Mouse (Mus musculus): ENCODE measurements around the gene Nol3. TPM values are rescaled to one million over a fixed set of nuclear protein-coding genes. Genes with fewer than 3 reads are reported as not detected.
A peak's percentile ranks its signal among the peaks of the same experiment; 100 is the strongest.

The Nol3 gene
- polyA plus RNA-seq, 1 experiment from 2014 or later, result 0.73 TPM

DNA sequence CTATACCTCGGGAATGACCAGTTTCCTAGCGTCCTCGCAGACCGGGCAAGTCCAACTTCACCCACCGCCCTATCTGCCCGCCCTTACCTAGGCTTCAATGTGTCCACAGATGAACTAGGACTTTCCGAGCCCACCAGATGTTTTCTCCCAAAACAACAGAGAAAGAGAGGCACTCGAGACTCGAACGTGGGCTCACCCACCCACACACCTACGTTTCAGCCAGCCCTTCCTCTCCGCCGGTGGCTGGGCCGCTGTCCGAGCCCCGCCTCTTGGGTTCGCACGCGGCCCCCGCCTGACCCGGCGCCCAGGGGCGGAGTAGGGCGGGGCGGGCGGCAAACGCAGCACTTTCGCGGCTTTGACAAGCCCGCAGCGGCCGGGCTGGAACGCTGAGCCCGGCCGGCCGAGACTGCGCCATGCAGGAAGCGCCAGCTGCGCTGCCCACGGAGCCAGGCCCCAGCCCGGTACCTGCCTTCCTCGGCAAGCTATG is 6.4 kb upstream of the Nol3 start, which contains the start of gene Hsf4:
TSS of gene Hsf4 (plus strand) at position 341 of the 487 bp plus-strand sequence.
- H3K79me2 ChIP-seq (ENCODE audit: inconsistent target), result no peaks in the 10 kb centered on the region
- H3K4me3 ChIP-seq (ENCODE audit: inconsistent target), result peak within 1 kb of the TSS; percentile 18
- WGBS (ENCODE audit: missing documents), result 3% methylated on average over 39 of the region's 42 CpGs
- no peak within 1 kb of the TSS for H3K27ac ChIP-seq
- H3K36me3 ChIP-seq (ENCODE audit: inconsistent target), result peaks cover 10% of the 10 kb centered on the region; the same call in 1 of the 2 replicates

DNA sequence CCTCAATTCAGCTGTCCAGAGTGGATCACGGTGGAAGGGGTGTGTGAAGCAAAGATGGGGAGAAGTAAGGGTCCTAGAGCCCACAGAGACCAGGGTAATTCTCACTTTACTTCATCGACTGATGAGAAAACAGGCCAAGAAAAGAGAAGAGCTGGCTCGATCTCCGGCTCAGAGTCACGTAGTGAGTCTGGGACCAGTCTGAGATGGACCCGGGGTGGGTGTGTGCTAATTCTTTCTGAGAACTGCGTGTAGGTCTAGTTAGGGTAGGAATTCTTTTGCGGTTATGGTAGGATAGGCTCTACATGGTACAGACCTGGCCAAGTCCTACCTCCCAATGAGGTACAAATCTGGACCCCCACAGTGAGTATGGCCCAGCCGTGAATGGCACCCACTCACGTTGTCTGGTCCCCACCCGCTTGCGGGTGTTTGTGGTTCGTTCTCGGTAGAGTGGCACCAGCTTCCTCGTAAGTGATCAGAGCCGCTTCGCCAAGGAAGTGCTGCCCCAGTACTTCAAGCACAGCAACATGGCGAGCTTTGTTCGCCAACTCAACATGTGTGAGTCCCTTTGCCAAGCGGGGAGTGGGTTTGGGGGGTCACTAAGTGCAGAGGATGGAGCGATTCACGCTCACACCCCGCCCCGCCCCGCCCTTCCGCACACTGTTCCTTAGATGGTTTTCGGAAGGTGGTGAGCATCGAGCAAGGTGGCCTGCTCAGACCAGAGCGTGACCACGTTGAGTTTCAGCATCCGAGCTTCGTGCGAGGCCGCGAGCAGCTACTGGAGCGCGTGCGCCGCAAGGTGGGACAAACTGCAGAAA is 5.6 kb upstream of the Nol3 start:
- Histone ChIP-seq H3K4me3 (ENCODE audit: inconsistent target) (peak overlapping the region; percentile 18), H3K36me3 (ENCODE audit: inconsistent target) (peaks cover 10% of the 10 kb centered on the region; the same call in 1 of the 2 replicates), H3K27ac (no peak overlapping the region), H3K79me2 (ENCODE audit: inconsistent target) (no peaks in the 10 kb centered on the region)
- WGBS (ENCODE audit: missing documents), result 26% methylated on average over 38 of the region's 39 CpGs

DNA sequence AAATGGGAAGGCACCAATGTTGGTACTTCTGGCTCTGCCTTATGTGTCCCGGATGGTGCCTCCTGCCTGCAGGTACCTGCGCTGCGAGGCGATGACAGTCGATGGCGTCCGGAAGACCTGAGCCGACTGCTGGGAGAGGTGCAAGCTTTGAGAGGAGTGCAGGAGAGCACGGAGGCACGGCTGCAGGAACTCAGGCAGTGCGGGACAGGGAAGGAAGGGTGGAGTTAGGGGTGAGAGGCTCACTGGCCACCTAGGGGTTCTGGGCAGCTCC is 5.1 kb upstream of the Nol3 start:
- H3K36me3 ChIP-seq (ENCODE audit: inconsistent target), result peaks cover 10% of the 10 kb centered on the region; the same call in 1 of the 2 replicates
- 42% methylated on average over 11 of the region's 11 CpGs for WGBS (ENCODE audit: missing documents)
- no peak overlapping the region for H3K4me3 ChIP-seq (ENCODE audit: inconsistent target)
- H3K79me2 ChIP-seq (ENCODE audit: inconsistent target), result no peaks in the 10 kb centered on the region
- no peak overlapping the region for H3K27ac ChIP-seq

DNA sequence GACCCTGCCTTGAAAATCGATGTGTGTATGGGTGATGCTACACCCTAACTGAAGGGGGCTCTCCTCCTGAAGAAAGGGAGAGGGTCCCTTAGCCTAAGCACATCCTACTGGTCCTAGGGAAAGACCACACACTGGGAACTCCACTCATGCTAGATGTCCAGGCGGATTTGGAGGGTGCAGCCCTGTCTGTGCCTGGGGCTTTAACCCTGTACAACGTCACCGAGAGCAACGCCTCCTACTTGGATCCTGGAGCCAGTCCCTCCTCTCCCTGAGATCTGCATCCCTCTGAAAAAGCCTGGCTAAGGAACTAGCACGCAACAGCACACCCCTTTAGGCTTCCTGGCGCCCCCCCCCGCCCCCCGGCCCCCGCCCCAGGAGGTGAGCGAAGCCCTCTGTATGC is 553 bp upstream of the Nol3 start:
- Histone ChIP-seq H3K27ac (no peak overlapping the region), H3K4me3 (ENCODE audit: inconsistent target) (no peak overlapping the region), H3K79me2 (ENCODE audit: inconsistent target) (no peaks in the 10 kb centered on the region), H3K36me3 (ENCODE audit: inconsistent target) (no peaks in the 10 kb centered on the region)
- WGBS (ENCODE audit: missing documents), result 24% methylated on average over 10 of the region's 11 CpGs

DNA sequence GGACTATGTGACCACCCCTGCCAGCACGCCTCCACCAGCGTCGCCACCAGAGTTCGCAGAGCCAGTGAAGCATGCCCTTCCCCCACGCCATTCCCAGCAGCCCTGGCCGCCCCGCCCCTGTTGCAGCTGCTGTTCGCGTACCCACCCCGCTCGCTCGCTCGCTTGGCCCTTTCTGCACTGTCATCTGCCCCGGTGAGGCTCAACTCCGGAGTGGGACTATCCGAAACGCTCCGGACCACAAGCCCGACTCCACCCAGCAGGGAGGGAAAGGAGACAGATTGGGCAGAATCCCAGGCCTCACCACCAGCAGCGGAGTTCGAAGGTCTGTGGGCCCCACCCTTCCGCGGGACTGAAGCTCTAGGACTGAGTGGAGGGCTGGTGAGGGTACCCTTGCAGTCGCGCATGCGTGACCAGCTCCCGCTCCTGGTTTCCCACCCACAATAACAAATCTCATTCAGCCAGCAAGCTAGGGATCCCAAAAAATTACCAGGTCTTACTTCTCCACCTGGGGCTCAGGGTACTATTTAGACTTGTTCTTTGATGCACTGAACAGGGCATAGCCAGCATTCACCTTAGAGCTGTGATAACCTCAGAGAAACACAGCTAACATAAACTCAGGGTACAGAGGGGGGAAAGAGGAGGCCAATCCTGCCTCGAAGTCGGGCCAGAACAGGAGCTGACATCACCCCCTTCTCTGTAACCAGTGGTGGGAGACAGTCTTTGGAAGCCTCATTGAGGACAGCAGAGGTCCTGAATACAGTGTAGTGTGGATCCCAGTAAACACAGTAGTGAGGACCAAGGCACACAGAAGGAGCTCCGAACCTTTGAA is 566 bp downstream of the Nol3 start:
- Histone ChIP-seq H3K4me3 (ENCODE audit: inconsistent target) (no peak overlapping the region), H3K79me2 (ENCODE audit: inconsistent target) (no peaks in the 10 kb centered on the region), H3K36me3 (ENCODE audit: inconsistent target) (no peaks in the 10 kb centered on the region), H3K27ac (no peak overlapping the region)
- WGBS (ENCODE audit: missing documents), result 10% methylated on average over 30 of the region's 30 CpGs

DNA sequence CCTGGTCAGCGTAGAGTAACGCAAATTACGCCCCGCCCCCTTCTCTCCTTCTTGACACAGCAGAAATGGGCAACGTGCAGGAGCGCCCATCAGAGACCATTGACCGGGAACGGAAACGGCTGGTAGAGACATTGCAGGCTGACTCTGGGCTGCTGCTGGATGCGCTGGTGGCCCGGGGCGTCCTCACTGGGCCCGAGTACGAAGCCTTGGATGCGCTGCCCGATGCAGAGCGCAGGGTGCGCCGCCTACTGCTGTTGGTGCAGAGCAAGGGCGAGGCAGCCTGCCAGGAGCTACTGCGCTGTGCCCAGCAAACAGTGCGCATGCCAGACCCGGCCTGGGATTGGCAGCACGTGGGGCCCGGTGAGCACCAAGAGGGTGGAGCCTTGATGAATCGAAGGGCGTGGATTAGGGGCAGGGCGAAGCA is 3.0 kb downstream of the Nol3 start:
- Histone ChIP-seq H3K4me3 (ENCODE audit: inconsistent target) (no peak overlapping the region), H3K79me2 (ENCODE audit: inconsistent target) (no peaks in the 10 kb centered on the region), H3K36me3 (ENCODE audit: inconsistent target) (no peaks in the 10 kb centered on the region), H3K27ac (no peak overlapping the region)
- WGBS (ENCODE audit: missing documents), result 4% methylated on average over 26 of the region's 28 CpGs

DNA sequence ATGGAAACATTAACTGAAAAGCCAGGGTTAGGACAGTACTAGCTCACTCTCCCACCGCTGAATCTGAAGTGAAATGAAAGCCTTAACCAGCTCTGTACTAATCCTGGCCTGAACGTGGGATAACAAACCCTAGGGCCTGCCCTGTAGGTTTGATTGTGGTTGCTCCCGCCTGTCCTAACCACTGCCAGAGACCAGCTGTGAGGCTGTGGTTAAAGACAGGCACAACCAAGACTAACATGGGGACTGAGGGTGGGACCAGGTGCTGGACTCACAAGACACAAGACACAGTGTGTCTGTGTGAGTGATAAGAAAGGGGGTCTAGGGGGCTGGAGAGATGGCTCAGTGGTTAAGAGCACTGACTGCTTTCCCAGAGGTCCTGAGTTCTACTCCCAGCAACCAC is 4.6 kb downstream of the Nol3 start:
- WGBS (ENCODE audit: missing documents), result 71% methylated on average over 3 of the region's 3 CpGs
- H3K36me3 ChIP-seq (ENCODE audit: inconsistent target), result no peaks in the 10 kb centered on the region
- H3K27ac ChIP-seq, result no peak overlapping the region
- H3K4me3 ChIP-seq (ENCODE audit: inconsistent target), result no peak overlapping the region
- no peaks in the 10 kb centered on the region for H3K79me2 ChIP-seq (ENCODE audit: inconsistent target)

DNA sequence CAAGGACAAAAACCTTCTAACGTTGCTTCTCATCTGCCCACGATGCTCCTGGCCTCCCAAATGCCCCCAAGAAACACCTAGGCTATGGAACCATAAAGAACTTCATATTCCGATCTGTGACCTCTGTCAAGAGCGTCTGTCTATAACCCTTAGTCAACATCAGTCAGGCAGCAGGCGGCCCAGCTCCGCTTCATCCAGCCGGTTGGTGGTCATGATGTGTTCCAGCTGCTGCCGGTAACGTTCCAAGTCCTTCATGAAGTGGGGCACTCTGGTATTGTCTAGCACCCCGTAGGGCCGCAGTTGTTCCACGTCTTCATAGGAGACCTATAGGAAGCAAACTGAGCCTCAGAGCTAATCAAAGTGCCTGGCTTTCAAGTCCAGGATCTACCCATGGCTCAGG is 5.9 kb downstream of the Nol3 start:
- Histone ChIP-seq H3K79me2 (ENCODE audit: inconsistent target) (no peaks in the 10 kb centered on the region), H3K36me3 (ENCODE audit: inconsistent target) (no peaks in the 10 kb centered on the region), H3K27ac (no peak overlapping the region), H3K4me3 (ENCODE audit: inconsistent target) (no peak overlapping the region)
- 96% methylated on average over 12 of the region's 12 CpGs for WGBS (ENCODE audit: missing documents)

DNA sequence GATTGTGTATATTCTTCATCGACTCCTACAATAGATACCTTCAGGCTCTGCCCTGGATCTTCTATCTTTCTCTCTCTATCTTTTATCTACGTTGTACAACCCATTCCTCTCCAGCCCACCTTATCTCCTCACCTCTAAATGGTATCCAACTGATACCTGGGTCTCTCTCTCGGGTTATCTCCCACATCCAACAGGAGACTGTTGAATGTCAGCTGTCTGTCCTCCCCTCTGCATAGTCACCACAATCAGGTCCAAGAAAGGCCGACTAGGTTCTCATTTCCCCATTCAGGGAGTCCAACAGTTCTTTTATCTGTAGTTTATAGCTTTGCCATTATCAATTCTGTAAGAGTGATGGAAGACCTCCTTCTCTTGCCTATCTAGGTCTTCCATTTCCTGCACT is 6.3 kb downstream of the Nol3 start:
- Histone ChIP-seq H3K27ac (no peak overlapping the region), H3K4me3 (ENCODE audit: inconsistent target) (no peak overlapping the region), H3K36me3 (ENCODE audit: inconsistent target) (no peaks in the 10 kb centered on the region), H3K79me2 (ENCODE audit: inconsistent target) (no peaks in the 10 kb centered on the region)
- 89% methylated on average over 4 of the region's 4 CpGs for WGBS (ENCODE audit: missing documents)

DNA sequence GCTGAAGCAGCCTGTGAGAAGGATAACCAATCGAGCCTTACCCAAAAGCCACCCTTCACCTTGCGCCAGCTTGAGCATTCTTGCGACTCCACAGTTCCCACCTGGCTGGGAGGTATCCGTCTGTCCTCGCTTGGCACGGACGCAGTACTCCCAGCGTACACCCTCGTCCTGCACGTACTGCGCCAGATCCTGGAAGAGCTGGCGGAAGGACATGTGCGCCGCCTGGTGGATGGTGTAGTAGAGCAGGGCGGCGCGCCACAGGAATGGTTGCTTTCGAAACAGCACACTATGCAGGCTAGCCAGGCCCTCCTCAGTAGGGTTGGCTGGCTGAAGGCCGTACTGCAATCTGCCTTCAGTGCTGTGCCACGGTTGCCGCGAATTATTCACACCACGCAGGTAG is 7.1 kb downstream of the Nol3 start:
- Histone ChIP-seq H3K27ac (no peak overlapping the region), H3K4me3 (ENCODE audit: inconsistent target) (no peak overlapping the region), H3K79me2 (ENCODE audit: inconsistent target) (no peaks in the 10 kb centered on the region), H3K36me3 (ENCODE audit: inconsistent target) (no peaks in the 10 kb centered on the region)
- 64% methylated on average over 23 of the region's 23 CpGs for WGBS (ENCODE audit: missing documents)

DNA sequence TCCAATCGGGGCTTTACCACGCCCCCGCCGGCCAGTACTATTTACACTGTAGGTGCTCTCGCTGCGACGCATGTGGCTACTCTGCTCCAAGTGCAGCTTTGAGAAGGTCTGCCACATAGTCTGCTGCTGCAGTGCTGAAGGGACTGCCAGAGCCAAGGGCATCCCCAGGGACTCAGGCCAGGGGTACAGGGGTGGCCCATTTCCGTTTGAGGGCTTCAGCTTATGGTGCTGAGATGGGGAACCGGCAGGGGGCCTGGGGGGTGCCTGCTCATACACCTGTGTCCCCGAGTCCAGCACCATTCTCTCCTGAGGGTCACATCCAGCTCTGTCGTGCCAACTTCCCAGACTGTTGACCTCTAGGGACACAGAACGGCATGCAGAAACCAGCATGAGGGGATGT is 9.6 kb downstream of the Nol3 start:
- H3K79me2 ChIP-seq (ENCODE audit: inconsistent target), result no peaks in the 10 kb centered on the region
- 91% methylated on average over 12 of the region's 12 CpGs for WGBS (ENCODE audit: missing documents)

DNA sequence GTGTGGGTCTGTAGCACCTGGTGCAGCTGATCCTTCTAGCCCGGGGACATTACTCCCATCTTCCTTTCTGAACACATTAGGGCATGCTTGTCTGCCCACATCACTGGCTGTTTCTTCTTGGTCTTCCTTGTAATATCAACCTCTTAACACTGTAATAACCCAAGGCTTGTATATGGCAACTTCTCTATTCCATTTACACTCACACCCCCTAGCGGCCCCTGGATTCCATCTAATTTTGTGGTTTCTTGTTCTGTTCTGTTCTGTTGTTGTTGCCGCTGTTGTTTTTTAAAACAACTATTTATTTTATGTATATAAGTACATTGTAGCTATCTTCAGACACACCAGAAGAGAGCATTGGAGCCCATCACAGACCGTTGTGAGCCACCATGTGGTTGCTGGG is 11.0 kb downstream of the Nol3 start:
- Histone ChIP-seq H3K36me3 (ENCODE audit: inconsistent target) (no peaks in the 10 kb centered on the region), H3K4me3 (ENCODE audit: inconsistent target) (no peak overlapping the region), H3K27ac (no peak overlapping the region), H3K79me2 (ENCODE audit: inconsistent target) (no peaks in the 10 kb centered on the region)
- 86% methylated on average over 4 of the region's 4 CpGs for WGBS (ENCODE audit: missing documents)

More for the DNA sequence above, 9.6 kb downstream of the Nol3 start:
- Histone ChIP-seq H3K4me3 (ENCODE audit: inconsistent target) (no peak overlapping the region), H3K36me3 (ENCODE audit: inconsistent target) (no peaks in the 10 kb centered on the region), H3K27ac (no peak overlapping the region)

DNA sequence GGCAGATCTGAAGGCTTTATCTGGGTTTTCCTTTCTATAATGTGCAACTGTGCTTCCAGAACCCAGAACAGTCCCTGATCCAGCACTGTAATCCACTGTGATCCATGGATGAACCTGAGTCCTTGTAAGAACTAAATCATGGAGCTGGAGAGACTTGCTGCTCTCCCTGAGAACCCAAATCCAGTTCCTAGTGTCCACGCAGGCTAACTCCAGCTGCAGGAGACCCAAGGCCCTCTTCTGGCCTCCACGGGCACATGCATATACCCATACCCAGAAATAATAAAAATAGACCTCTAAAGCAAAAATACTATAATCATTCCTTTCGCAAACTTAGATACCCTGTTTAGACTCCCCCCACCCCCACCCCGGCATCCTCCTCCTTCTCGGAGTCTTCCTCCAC is 12.3 kb downstream of the Nol3 start:
- 88% methylated on average over 5 of the region's 5 CpGs for WGBS (ENCODE audit: missing documents)
- no peaks in the 10 kb centered on the region for H3K79me2 ChIP-seq (ENCODE audit: inconsistent target)
- H3K4me3 ChIP-seq (ENCODE audit: inconsistent target), result no peak overlapping the region
- no peaks in the 10 kb centered on the region for H3K36me3 ChIP-seq (ENCODE audit: inconsistent target)
- H3K27ac ChIP-seq, result no peak overlapping the region

DNA sequence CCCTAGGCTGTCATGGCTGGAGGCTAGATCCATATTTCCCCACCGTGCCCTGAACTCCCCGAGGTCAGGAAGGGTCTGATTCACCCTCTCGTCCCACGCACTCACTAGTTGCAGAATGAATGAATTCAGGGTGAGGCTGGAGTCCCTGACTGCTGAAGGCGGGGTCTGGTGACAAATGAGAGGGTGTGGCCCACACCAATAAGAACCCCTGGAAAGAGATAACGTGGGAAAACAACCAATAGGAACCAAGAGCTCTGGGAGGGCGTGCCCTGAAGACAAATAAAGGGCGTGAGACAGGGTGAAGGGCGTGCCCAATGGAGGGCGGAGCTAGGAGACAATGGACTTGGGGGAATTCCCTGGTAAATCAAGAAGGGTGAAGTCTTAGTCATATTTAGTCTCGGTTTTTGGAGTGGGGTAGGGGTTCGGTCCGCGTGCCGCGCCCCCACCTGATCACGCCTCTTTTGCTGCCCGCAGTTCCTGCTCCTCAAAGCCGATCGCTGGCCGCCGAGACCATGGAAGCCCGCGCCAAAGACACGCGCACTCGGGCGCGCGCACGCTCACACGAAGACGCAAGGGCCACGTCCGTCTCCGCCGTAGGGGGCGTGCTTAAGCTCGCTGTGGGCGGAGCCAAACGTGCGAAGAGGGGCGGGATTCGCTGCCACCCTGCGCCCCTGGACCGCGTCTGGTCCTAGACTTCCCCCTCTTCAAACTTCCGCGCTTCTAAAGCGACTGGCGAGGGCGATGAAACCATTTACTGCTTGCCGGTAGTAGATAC is 13.2 kb downstream of the Nol3 start:
- H3K27ac ChIP-seq, result peak overlapping the region; percentile 32; the same call in 1 of the 2 replicates
- H3K4me3 ChIP-seq (ENCODE audit: inconsistent target), result peak overlapping the region; percentile 43
- no peaks in the 10 kb centered on the region for H3K79me2 ChIP-seq (ENCODE audit: inconsistent target)
- WGBS (ENCODE audit: missing documents), result under 1% methylated on average over 53 of the region's 53 CpGs
- no peaks in the 10 kb centered on the region for H3K36me3 ChIP-seq (ENCODE audit: inconsistent target)

Data from macrophage (primary cell).